Mouse (Mus musculus): ENCODE measurements at regions not wholly inside any gene's neighbourhood (a gene's known extent, or its start where the extent isn't known, plus 50 kb on each side); places are given as distances from the start of the nearest gene placed in this dataset.

DNA sequence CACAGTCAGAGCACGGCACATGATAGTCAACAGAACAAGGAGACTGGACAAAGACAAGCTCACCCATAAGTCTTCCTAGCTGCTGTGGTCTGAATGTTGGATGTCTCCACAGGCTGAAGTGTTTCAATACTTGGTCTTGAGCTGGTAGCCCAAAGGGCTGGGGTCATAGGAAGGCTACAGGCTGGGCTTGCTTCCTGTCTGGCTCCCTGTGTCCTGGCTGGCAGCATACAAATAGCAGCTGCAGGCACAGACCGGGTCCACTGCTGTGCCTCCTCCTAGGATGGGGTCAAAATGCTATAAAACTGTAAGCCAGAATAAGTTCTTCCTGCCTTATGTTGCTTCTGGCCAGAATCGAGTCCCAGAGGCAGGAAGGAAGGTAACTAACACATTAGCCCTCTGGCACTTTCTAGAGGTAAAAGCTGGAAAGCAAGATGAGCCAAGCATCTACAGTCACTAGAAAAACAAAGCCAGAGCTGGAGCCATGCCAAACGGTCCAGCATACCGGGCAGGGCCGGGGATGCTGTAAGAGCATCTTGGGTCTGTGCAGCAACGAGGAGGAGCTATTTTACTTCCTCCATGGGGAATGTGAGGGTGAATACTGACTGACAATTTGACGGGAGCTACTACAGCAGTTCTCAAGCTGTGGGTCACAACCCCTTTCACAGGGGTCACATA is 93.2 kb upstream of the Prok2 start:
- no peak overlapping the region for H3K9ac ChIP-seq (replicated peaks; ENCODE audit: low read depth, low read length)
- ATAC-seq (ENCODE audit: insufficient read depth, low read depth) (no peak), DNase-seq (ENCODE audit: low spot score) (no peak)
- peaks cover 25% of the 10 kb centered on the region; the same call in 1 of the 2 replicates for H3K27me3 ChIP-seq (ENCODE audit: control insufficient read depth, insufficient read depth, low read length)
- H3K9me3 ChIP-seq (replicated peaks; ENCODE audit: control insufficient read depth, low read length): no peaks in the 10 kb centered on the region
- no peak overlapping the region for H3K27ac ChIP-seq (ENCODE audit: low read depth)
- no peaks in the 10 kb centered on the region for H3K36me3 ChIP-seq (replicated peaks; ENCODE audit: control insufficient read depth, insufficient read depth, low read length)
- TF ChIP-seq CTCF (IDR thresholded peaks at IDR 0.05; ENCODE audit: low read depth) (no peak), EP300 (IDR thresholded peaks at IDR 0.05; ENCODE audit: low read depth) (no peak)
- H3K4me2 ChIP-seq (ENCODE audit: low read depth, low read length): no peak overlapping the region
- no peak overlapping the region for H3K4me3 ChIP-seq (ENCODE audit: low read depth, low read length)
- WGBS: 39% methylated on average over 8 of the region's 8 CpGs
- H3K4me1 ChIP-seq (ENCODE audit: control insufficient read depth, insufficient read depth): no peaks in the 10 kb centered on the region

DNA sequence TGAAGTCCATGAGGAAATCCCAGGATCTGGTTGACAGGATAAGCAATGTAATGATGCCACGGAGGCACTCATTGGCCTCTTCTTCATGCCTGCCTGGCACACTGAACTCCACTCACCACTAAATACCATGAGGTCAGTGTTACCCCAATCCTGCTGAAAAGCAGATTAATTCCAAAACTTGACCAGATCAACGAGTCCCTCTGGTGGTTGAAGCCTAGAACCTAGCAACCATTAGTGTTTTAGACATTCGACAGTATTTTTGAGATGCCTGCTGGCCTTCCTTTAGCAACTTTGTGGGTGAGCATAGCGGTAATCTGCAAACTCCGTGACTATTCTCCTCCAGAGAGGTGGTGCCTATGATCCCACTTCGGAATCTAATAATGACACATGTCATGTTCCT is 92.3 kb upstream of the Prok2 start:
- no peak overlapping the region for H3K4me2 ChIP-seq (ENCODE audit: low read depth, low read length)
- no peaks in the 10 kb centered on the region for H3K36me3 ChIP-seq (replicated peaks; ENCODE audit: control insufficient read depth, insufficient read depth, low read length)
- H3K4me1 ChIP-seq (ENCODE audit: control insufficient read depth, insufficient read depth): no peaks in the 10 kb centered on the region
- no peak for ATAC-seq (ENCODE audit: insufficient read depth, low read depth)
- H3K9me3 ChIP-seq (replicated peaks; ENCODE audit: control insufficient read depth, low read length): no peaks in the 10 kb centered on the region
- WGBS: 78% methylated on average over 6 of the region's 6 CpGs
- DNase-seq (ENCODE audit: low spot score): no peak
- H3K9ac ChIP-seq (replicated peaks; ENCODE audit: low read depth, low read length): no peak overlapping the region
- peaks cover 29% of the 10 kb centered on the region; the same call in 1 of the 2 replicates for H3K27me3 ChIP-seq (ENCODE audit: control insufficient read depth, insufficient read depth, low read length)
- H3K4me3 ChIP-seq (ENCODE audit: low read depth, low read length): no peak overlapping the region
- H3K27ac ChIP-seq (ENCODE audit: low read depth): no peak overlapping the region
- TF ChIP-seq CTCF (IDR thresholded peaks at IDR 0.05; ENCODE audit: low read depth) (0 out of 2 replicates have a peak, but pooled peaks have one; percentile 13), EP300 (IDR thresholded peaks at IDR 0.05; ENCODE audit: low read depth) (no peak)

- DNase-seq (ENCODE audit: low spot score): no peak
- 82% methylated on average over 1 of the region's 1 CpGs for WGBS
- H3K4me1 ChIP-seq (ENCODE audit: control insufficient read depth, insufficient read depth): no peaks in the 10 kb centered on the region
Measured at GRCm38 (mm10) chr6:99817245-99817644, 91.1 kb upstream of the Prok2 start.

GRCm38 (mm10) chr6:99813102-99813501 is 86.9 kb upstream of the Prok2 start:
- no peaks in the 10 kb centered on the region for H3K36me3 ChIP-seq (replicated peaks; ENCODE audit: control insufficient read depth, insufficient read depth, low read length)
- no peak for TF ChIP-seq EP300 (IDR thresholded peaks at IDR 0.05; ENCODE audit: low read depth)
- TF ChIP-seq CTCF (IDR thresholded peaks at IDR 0.05; ENCODE audit: low read depth): no peak
- H3K9ac ChIP-seq (replicated peaks; ENCODE audit: low read depth, low read length): no peak overlapping the region
- H3K4me3 ChIP-seq (ENCODE audit: low read depth, low read length): no peak overlapping the region
- peaks cover 9% of the 10 kb centered on the region for H3K4me1 ChIP-seq (ENCODE audit: control insufficient read depth, insufficient read depth)
- no peak overlapping the region for H3K27ac ChIP-seq (ENCODE audit: low read depth)
- peaks cover 28% of the 10 kb centered on the region for H3K27me3 ChIP-seq (ENCODE audit: control insufficient read depth, insufficient read depth, low read length)
- ATAC-seq (ENCODE audit: insufficient read depth, low read depth): no peak
- WGBS: 85% methylated on average over 4 of the region's 4 CpGs
- H3K9me3 ChIP-seq (replicated peaks; ENCODE audit: control insufficient read depth, low read length): no peaks in the 10 kb centered on the region
- no peak for DNase-seq (ENCODE audit: low spot score)
- H3K4me2 ChIP-seq (ENCODE audit: low read depth, low read length): no peak overlapping the region

More at GRCm38 (mm10) chr6:99817245-99817644, 91.1 kb upstream of the Prok2 start:
- H3K27me3 ChIP-seq (ENCODE audit: control insufficient read depth, insufficient read depth, low read length): peaks cover 32% of the 10 kb centered on the region; the same call in 1 of the 2 replicates
- no peaks in the 10 kb centered on the region for H3K9me3 ChIP-seq (replicated peaks; ENCODE audit: control insufficient read depth, low read length)
- no peaks in the 10 kb centered on the region for H3K36me3 ChIP-seq (replicated peaks; ENCODE audit: control insufficient read depth, insufficient read depth, low read length)
- no peak overlapping the region for H3K9ac ChIP-seq (replicated peaks; ENCODE audit: low read depth, low read length)
- no peak for ATAC-seq (ENCODE audit: insufficient read depth, low read depth)
- TF ChIP-seq EP300 (IDR thresholded peaks at IDR 0.05; ENCODE audit: low read depth) (no peak), CTCF (IDR thresholded peaks at IDR 0.05; ENCODE audit: low read depth) (no peak)
- no peak overlapping the region for H3K4me3 ChIP-seq (ENCODE audit: low read depth, low read length)
- H3K4me2 ChIP-seq (ENCODE audit: low read depth, low read length): no peak overlapping the region
- H3K27ac ChIP-seq (ENCODE audit: low read depth): no peak overlapping the region

DNA sequence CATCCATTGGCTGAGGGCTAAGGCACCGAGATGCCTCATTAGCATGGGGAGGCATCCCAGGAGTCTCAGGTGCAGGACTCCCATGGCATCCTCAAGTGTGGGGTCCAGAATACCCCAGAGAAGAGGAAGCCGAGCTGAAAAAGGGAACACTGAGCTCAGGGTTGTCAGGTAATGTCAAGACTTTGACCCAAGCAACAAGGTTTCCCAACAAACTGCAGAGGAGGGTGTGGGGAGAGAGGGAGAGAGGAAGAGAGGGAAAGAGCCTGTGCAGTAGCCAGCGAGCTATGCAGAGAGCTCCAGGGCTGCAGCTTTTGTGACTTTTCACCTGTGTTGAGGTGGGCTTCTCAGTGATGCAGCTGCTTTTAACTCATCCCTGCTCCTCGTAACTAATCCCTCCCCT is 85.7 kb upstream of the Prok2 start:
- TF ChIP-seq CTCF (IDR thresholded peaks at IDR 0.05; ENCODE audit: low read depth) (no peak), EP300 (IDR thresholded peaks at IDR 0.05; ENCODE audit: low read depth) (no peak)

More for the DNA sequence above, 85.7 kb upstream of the Prok2 start:
- ATAC-seq (ENCODE audit: insufficient read depth, low read depth): no peak
- Histone ChIP-seq H3K9me3 (replicated peaks; ENCODE audit: control insufficient read depth, low read length) (no peaks in the 10 kb centered on the region), H3K9ac (replicated peaks; ENCODE audit: low read depth, low read length) (no peak overlapping the region), H3K4me2 (ENCODE audit: low read depth, low read length) (no peak overlapping the region), H3K27me3 (ENCODE audit: control insufficient read depth, insufficient read depth, low read length) (peaks cover 32% of the 10 kb centered on the region), H3K27ac (ENCODE audit: low read depth) (no peak overlapping the region), H3K4me1 (ENCODE audit: control insufficient read depth, insufficient read depth) (peaks cover 9% of the 10 kb centered on the region), H3K36me3 (replicated peaks; ENCODE audit: control insufficient read depth, insufficient read depth, low read length) (no peaks in the 10 kb centered on the region), H3K4me3 (ENCODE audit: low read depth, low read length) (no peak overlapping the region)
- no peak for DNase-seq (ENCODE audit: low spot score)
- 85% methylated on average over 4 of the region's 4 CpGs for WGBS
